Mouse (Mus musculus) spleen, adult 10 weeks (tissue): Measurements from ENCODE around the gene Adam22. TPM values are rescaled to one million over a fixed set of nuclear protein-coding genes. Genes with fewer than 3 reads are reported as not detected.

Experiments used
- polyA plus RNA-seq: library from polyadenylated mRNA; stranded (reverse); fragments of 350-450 nt; fragmentation: Illumina TruSeq; extraction: RNeasy Lipid Tissue Mini Kit (QIAGEN cat#74804); gene quantifications from one replicate; pipeline ENCODE4 v1.2.3, GENCODE M21; 2015; ENCODE audit warnings: low replicate concordance; ENCODE audit not compliant: insufficient read depth

Gene Adam22
- 4.9 TPM for polyA plus RNA-seq

DNA sequence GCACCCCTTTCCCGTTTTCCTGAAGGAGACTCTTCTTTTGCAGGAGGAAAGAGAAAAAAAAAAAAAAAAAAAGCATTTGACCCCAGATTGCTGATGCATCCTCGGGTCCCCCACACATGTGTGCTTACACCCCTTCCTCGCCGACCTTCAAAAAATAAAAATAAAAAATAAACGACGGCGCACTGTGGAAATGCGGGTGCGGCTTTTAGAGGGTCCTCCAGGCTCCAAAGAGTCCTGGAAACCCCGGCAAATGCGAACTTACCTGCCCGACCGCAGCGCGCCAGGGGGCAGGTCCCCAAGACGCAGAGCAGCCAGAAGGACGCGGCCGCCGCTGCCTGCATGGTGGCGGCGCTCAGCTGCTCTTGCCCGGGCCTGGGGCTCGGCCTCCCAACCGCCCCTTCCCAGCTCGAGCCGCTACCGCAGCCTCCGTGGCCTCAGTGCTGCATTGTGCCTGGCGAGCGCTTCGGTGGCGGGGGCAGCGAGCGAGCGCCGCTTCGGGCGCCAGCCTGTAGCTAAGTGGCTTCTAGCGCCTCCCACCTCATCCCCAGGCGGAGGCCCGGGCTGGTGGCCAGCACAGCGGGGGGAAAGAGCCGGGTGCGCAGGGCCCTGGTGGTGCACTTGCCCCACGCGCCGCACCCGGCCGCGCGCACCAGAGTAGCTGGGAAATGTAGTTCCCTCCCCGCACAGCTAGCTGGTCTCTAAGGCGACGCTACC, at the start of gene Adam22:
Adam22 (minus strand) TSS at position 547 of the 714 bp plus-strand sequence.

GRCm38 (mm10) chr5:8045855-8046254, 322.1 kb downstream of the Adam22 start, which contains the start of gene Sri:
Sri (plus strand) TSS chr5:8046078.

Other genes starting within 250 kb of the Adam22 start
- gene Dbf4, start 54.6 kb upstream of the Adam22 start, polyA plus RNA-seq: 34.4 TPM
- 20.4 TPM for gene Slc25a40, start 54.7 kb upstream of the Adam22 start, polyA plus RNA-seq